Mouse (Mus musculus) neural tube, embryonic 11.5 days (tissue): ENCODE results near the gene Prss48. TPM values are rescaled to one million over a fixed set of nuclear protein-coding genes. Genes with fewer than 3 reads are reported as not detected.

Experiments used
- ATAC-seq: fragments of 200-750 bp; cut with Nextera tagmentation; 2 replicates; pipeline ENCODE4 v1.8.0; 2017; ENCODE audit warnings: moderate number of reproducible peaks, mild to moderate bottlenecking, moderate TSS enrichment, moderate library complexity; ENCODE audit not compliant: insufficient read depth, low FRiP score, low TSS enrichment
- DNase-seq: peaks from one replicate; pipeline ENCODE4 v3.0.0-alpha.2; 2015; ENCODE audit warnings: low spot score
- H3K27ac ChIP-seq: fragments of 300-500 bp; sonication (generic); 2 replicates; pipeline ENCODE4 v1.5.1; 2014; ENCODE audit warnings: low read depth, mild to moderate bottlenecking, low read length
- H3K27me3 ChIP-seq: fragments of 300-500 bp; sonication (generic); 2 replicates; pipeline ENCODE4 v1.6.1; 2014; ENCODE audit warnings: mild to moderate bottlenecking, low read length, mixed read lengths; ENCODE audit not compliant: control insufficient read depth, insufficient read depth
- H3K36me3 ChIP-seq: fragments of 300-500 bp; sonication (generic); 2 replicates; pipeline ENCODE4 v1.6.1; 2014; ENCODE audit warnings: mild to moderate bottlenecking, low read length, moderate library complexity, mixed read lengths; ENCODE audit not compliant: control insufficient read depth, insufficient read depth
- H3K4me1 ChIP-seq: fragments of 300-500 bp; sonication (generic); 2 replicates; pipeline ENCODE4 v1.6.1; 2014; ENCODE audit warnings: low read length, mixed read lengths; ENCODE audit not compliant: control insufficient read depth, insufficient read depth
- H3K4me2 ChIP-seq: fragments of 300-500 bp; sonication (generic); 2 replicates; pipeline ENCODE4 v1.6.1; 2014; ENCODE audit warnings: low read depth, mild to moderate bottlenecking, moderate library complexity
- H3K4me3 ChIP-seq: fragments of 300-500 bp; sonication (generic); 2 replicates; pipeline ENCODE4 v1.5.1; 2014; ENCODE audit warnings: low read depth, low read length
- H3K9ac ChIP-seq: fragments of 300-500 bp; sonication (generic); 2 replicates; pipeline ENCODE4 v1.6.1; 2014; ENCODE audit warnings: mild to moderate bottlenecking, low read length
- H3K9me3 ChIP-seq: fragments of 300-500 bp; sonication (generic); 2 replicates; pipeline ENCODE4 v1.6.1; 2016; ENCODE audit warnings: low read length; ENCODE audit not compliant: control insufficient read depth
- WGBS: fragments of 180-500 bp; shearing (Covaris S2); extraction: QIAGEN DNeasy Blood & Tissue Kit; methylation state at CpG from one replicate; pipeline ENCODE4 v1.1.7; 2014; 5-methylcytosine and 5-hydroxymethylcytosine counted together
- polyA plus RNA-seq: library from polyadenylated mRNA; unstranded; fragments of >200 nt; fragmentation: Nextera tagmentation; extraction: Ambion mirVana; gene quantifications from 2 replicates; pipeline ENCODE4 v1.2.1, GENCODE M21; 2014

Gene Prss48
- polyA plus RNA-seq, 1 experiment from 2014 or later: not detected

DNA sequence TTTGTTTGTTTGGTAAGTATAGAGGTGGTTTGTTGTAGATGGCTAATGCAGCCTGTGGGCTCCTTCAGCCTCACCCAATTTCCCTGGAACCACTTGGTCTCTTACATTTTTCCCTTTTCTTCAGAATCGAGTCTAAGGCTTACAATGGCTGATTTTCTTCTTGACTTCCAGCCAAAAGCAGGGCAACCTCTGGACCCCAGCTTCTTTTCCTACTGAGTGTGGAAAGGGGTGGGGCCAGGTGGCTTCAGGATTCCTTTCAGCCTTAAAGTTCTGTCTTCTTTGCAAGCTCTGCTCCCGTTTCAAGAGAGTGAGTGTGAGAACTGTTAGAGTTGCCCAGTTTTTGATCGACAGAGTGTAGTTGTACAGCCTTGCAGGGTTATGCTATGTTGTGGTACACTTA is 9.5 kb upstream of the Prss48 start:
- DNase-seq (no peak), ATAC-seq (no peak)
- Histone ChIP-seq H3K36me3 (no peaks in the 10 kb centered on the region), H3K27ac (no peak overlapping the region), H3K4me3 (no peak overlapping the region), H3K4me2 (no peak overlapping the region), H3K9ac (no peak overlapping the region), H3K9me3 (no peaks in the 10 kb centered on the region), H3K4me1 (no peaks in the 10 kb centered on the region), H3K27me3 (no peaks in the 10 kb centered on the region)
- 79% methylated on average over 3 of the region's 3 CpGs for WGBS

DNA sequence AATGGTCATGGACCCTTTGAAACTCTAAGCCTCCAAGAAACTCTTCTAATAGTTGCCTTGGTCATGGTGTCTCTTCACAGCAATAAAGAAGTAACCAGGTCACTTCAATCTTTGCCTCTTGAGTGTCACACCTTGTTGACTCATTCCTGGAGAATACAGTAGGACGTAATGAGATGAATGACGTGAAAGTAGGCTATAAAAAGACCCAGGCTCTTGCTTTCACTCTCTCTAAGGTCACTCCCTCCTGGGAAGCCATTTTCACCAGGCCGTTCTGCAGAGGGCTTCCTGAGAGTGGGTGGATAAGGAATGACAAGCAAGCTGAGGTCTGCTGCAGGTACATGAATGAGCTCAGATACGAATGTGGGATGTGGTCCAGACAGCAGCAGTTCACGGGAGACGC is 9.1 kb upstream of the Prss48 start:
- DNase-seq: no peak
- Histone ChIP-seq H3K4me2 (no peak overlapping the region), H3K4me1 (no peaks in the 10 kb centered on the region), H3K36me3 (no peaks in the 10 kb centered on the region), H3K4me3 (no peak overlapping the region), H3K9ac (no peak overlapping the region), H3K27ac (no peak overlapping the region), H3K9me3 (no peaks in the 10 kb centered on the region), H3K27me3 (no peaks in the 10 kb centered on the region)
- ATAC-seq: no peak
- 79% methylated on average over 6 of the region's 6 CpGs for WGBS

DNA sequence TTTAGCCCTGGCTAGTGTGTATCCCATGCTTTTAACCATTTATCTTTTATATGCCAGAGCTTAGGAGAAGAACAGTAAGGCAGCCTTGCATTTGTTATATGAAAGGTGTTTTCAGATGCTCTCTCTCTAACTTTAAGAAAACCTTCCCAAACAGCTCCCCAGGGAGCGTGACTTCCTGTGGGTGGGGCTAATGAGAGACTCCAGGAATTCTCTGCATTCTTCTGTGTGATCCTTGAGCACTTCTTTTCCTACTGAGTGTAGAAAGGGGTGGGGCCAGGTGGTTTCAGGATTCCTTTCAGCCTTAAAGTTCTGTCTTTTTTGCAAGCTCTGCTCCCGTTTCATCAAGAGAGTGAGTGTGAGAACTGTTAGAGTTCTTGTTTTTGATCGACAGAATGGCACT is 8.3 kb upstream of the Prss48 start:
- Histone ChIP-seq H3K27ac (no peak overlapping the region), H3K36me3 (no peaks in the 10 kb centered on the region), H3K4me3 (no peak overlapping the region), H3K27me3 (no peaks in the 10 kb centered on the region), H3K4me2 (no peak overlapping the region), H3K9ac (no peak overlapping the region), H3K4me1 (no peaks in the 10 kb centered on the region), H3K9me3 (no peaks in the 10 kb centered on the region)
- DNase-seq (peak; percentile 30), ATAC-seq (no peak)
- WGBS: 71% methylated on average over 3 of the region's 3 CpGs

DNA sequence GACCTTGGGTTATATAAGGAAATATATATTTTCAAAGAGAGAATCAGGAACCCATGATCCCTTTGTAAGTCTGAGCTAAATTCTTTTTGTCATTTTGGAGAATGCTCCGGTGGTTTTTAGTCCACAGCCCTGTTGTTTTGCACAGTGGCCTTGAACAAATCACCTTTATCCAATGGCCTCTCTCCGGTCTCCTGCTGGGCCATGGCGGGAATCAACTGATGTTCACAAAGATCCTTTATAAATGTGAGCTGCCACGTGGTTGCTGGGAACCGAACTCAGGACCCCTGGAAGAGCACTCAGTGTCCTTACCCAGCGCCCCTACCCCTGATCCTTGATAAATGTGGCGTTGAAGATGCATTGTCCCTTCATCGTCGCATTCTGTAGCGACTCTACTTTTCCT is 2.5 kb upstream of the Prss48 start:
- WGBS: 91% methylated on average over 10 of the region's 10 CpGs
- no peak overlapping the region for H3K9ac ChIP-seq

DNA sequence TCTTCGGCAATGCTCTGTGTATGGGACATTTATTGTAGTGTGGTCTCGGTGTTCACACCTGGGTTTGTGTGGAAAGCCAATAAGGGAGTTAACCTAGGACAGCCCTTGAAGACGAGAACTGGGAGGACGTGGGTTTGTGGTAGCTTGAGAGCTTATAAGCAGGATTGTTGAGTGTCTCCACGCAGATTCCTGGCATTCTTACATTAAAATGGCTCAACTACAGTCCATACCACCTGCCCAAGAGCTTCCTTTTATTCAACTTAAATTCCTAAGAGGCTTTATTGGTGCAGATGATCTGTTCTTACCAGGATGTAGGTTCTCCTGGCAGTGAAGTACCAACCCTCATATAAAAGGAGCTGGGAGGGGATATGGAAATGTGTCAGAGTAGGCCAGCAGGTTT is 649 bp upstream of the Prss48 start:
- Histone ChIP-seq H3K27ac (no peak overlapping the region), H3K4me3 (no peak overlapping the region), H3K27me3 (no peaks in the 10 kb centered on the region), H3K4me2 (no peak overlapping the region), H3K9me3 (no peaks in the 10 kb centered on the region; the same call in 1 of the 2 replicates), H3K4me1 (no peaks in the 10 kb centered on the region), H3K36me3 (no peaks in the 10 kb centered on the region), H3K9ac (no peak overlapping the region)
- ATAC-seq (no peak), DNase-seq (no peak)
- 84% methylated on average over 5 of the region's 5 CpGs for WGBS

More for the DNA sequence above, 2.5 kb upstream of the Prss48 start:
- ATAC-seq: no peak
- Histone ChIP-seq H3K36me3 (no peaks in the 10 kb centered on the region), H3K27ac (no peak overlapping the region), H3K4me3 (no peak overlapping the region), H3K4me2 (no peak overlapping the region), H3K27me3 (no peaks in the 10 kb centered on the region), H3K4me1 (no peaks in the 10 kb centered on the region), H3K9me3 (no peaks in the 10 kb centered on the region; the same call in 1 of the 2 replicates)
- no peak for DNase-seq

DNA sequence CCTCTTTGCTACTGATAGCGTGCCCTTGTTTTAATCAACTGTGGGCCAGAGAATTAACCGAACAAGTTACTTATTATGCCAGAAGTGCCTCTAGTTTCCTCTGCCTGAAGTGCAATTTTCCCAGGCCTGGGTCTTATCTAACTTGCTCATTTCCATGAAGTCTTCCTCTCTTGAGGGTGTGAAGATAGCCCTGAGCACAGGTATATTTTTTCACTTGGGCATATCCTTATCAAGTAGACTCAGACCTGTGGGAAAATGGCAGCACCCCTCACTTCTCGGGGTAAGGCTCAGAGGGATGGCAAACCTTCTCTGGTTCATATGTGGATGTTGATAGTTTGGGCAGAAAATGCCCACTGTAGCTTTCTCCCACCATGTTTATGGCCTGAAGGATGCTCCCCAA is 1.0 kb downstream of the Prss48 start:
- H3K4me3 ChIP-seq: no peak overlapping the region
- H3K9me3 ChIP-seq: no peaks in the 10 kb centered on the region; the same call in 1 of the 2 replicates
- DNase-seq (no peak), ATAC-seq (no peak)
- H3K27ac ChIP-seq: no peak overlapping the region
- no peaks in the 10 kb centered on the region for H3K4me1 ChIP-seq
- no peaks in the 10 kb centered on the region for H3K36me3 ChIP-seq
- 93% methylated on average over 3 of the region's 3 CpGs for WGBS
- H3K27me3 ChIP-seq: no peaks in the 10 kb centered on the region
- H3K9ac ChIP-seq: no peak overlapping the region
- H3K4me2 ChIP-seq: no peak overlapping the region

DNA sequence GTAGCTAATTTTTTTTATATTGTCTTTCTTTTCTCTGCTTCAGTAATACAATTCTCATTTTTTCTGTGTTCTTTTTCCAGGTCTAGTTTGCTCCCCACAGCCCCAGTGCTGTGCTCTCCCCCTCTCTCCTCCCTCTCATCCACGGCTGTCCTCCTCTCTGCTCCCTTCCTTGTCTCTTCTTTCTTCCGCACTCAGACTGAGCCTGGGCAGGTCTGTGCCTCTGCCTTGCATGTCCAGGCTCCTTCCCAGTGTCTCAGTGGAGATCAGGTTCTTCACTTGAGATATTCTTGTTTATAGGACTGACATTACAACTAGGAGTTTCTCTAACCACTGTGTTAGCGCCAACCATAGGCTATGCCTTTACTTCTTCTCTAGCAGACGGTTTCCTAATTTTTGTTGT is 7.6 kb downstream of the Prss48 start:
- Histone ChIP-seq H3K9me3 (no peaks in the 10 kb centered on the region), H3K27ac (no peak overlapping the region), H3K4me1 (no peaks in the 10 kb centered on the region), H3K9ac (no peak overlapping the region), H3K36me3 (no peaks in the 10 kb centered on the region), H3K4me2 (no peak overlapping the region), H3K27me3 (no peaks in the 10 kb centered on the region), H3K4me3 (no peak overlapping the region)
- WGBS: 74% methylated on average over 4 of the region's 4 CpGs
- DNase-seq: no peak
- no peak for ATAC-seq

DNA sequence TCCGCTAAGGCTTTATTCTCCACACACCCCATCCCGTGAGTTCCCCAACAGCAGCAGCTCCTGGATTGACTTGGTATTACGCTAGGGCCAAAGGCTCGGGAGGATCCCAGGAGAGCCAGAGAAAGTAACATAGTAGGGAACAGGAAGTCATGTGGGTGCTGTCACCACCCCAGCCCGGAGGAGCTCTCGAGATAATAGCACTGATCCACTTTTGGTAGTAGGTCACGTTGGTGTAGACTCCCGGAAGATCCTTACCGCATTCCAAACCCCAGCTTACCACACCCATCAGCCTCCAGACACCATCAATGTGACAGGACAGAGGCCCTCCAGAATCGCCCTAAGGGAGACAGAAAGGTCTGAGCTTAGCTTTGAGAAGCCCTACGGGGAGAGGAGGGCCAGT is 8.5 kb downstream of the Prss48 start:
- ATAC-seq: no peak
- no peak overlapping the region for H3K4me2 ChIP-seq
- WGBS: 66% methylated on average over 11 of the region's 11 CpGs

DNA sequence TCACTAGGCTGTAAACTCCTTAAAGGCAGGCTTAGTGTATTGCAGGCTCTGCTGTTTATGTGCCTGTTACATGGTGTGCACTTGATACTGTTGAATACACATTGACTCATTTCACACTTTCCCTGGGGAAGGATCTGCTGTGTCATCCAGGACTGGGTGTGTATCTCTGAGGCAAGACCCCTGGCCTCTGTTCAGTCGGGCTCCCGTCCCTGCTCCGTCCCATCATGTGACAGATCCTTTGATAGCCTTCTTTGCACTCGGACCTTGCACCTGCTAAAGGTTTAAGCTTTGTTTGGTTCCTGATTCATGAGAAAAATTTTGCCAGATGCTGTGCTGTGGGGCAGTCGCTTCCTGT is 10.5 kb downstream of the Prss48 start:
- no peaks in the 10 kb centered on the region for H3K27me3 ChIP-seq
- H3K4me1 ChIP-seq: no peaks in the 10 kb centered on the region
- no peak overlapping the region for H3K4me2 ChIP-seq
- no peaks in the 10 kb centered on the region for H3K9me3 ChIP-seq
- WGBS: 70% methylated on average over 5 of the region's 5 CpGs
- H3K27ac ChIP-seq: no peak overlapping the region
- no peak for DNase-seq
- ATAC-seq: no peak
- no peak overlapping the region for H3K9ac ChIP-seq
- no peak overlapping the region for H3K4me3 ChIP-seq
- no peaks in the 10 kb centered on the region for H3K36me3 ChIP-seq

More for the DNA sequence above, 8.5 kb downstream of the Prss48 start:
- Histone ChIP-seq H3K27ac (no peak overlapping the region), H3K9ac (no peak overlapping the region), H3K9me3 (no peaks in the 10 kb centered on the region), H3K36me3 (no peaks in the 10 kb centered on the region), H3K27me3 (no peaks in the 10 kb centered on the region), H3K4me3 (no peak overlapping the region), H3K4me1 (no peaks in the 10 kb centered on the region)
- DNase-seq: no peak
